Mouse (Mus musculus) c-Kit-negative CD71-positive TER-119-positive erythroid progenitor cells, embryonic 14.5 days (primary cell): ENCODE measurements around the gene Dnal1.
A peak's percentile ranks its signal among the peaks of the same experiment; 100 is the strongest.

Source experiments
- DNase-seq: peaks from one replicate; pipeline ENCODE4 v3.0.0-alpha.2; 2013; ENCODE audit warnings: low read depth, low spot score

Gene Dnal1

GRCm38 (mm10) chr12:84161616-84162433 lies 47.7 kb downstream of the Dnal1 start:
- DNase-seq: peak; percentile 62

- no peak for DNase-seq
These were observed 49.0 kb downstream of the Dnal1 start for GRCm38 (mm10) chr12:84163133-84163532.

GRCm38 (mm10) chr12:84163586-84164110 lies 49.5 kb downstream of the Dnal1 start:
- DNase-seq: no peak

DNA sequence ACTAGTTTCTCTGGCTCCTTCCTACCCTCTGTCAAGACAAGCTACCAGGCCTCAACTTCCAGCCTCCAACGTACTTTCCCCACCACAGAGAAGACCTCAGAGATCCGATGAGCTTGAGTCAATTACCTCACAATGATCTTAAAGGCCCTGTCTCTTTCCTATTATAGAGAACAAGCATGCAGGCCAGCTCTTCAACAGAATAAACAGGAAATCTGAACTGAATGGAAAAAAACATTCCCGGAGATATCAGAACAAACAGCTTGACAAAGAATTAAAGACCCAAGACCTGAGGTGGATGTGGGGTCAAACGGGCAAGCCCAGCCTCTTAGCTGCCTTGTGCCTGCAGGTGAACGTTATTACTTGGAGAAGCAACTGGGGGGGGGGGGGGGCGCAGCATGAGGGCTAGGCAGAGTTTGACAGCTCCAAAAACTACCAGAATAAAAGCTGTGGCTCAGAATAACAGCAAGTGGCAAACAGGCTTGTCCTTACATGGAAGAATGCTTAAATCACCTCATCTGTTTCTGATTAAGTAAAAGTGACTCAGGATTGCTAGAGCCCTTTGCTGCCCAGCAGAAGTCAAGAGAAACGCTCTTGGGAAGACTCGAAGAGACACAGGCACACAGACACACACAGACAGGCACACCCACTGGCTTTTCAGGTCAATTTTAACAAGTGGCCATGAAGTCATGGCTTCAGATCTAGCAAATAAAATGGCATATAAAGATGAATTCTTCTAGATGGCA lies 51.6 kb downstream of the Dnal1 start:
- DNase-seq: no peak

GRCm38 (mm10) chr12:84170610-84171009 lies 56.4 kb downstream of the Dnal1 start:
- DNase-seq: no peak

GRCm38 (mm10) chr12:84172216-84172615 lies 58.0 kb downstream of the Dnal1 start:
- DNase-seq: no peak

- no peak for DNase-seq
These were observed 58.7 kb downstream of the Dnal1 start for GRCm38 (mm10) chr12:84172862-84173261.

DNA sequence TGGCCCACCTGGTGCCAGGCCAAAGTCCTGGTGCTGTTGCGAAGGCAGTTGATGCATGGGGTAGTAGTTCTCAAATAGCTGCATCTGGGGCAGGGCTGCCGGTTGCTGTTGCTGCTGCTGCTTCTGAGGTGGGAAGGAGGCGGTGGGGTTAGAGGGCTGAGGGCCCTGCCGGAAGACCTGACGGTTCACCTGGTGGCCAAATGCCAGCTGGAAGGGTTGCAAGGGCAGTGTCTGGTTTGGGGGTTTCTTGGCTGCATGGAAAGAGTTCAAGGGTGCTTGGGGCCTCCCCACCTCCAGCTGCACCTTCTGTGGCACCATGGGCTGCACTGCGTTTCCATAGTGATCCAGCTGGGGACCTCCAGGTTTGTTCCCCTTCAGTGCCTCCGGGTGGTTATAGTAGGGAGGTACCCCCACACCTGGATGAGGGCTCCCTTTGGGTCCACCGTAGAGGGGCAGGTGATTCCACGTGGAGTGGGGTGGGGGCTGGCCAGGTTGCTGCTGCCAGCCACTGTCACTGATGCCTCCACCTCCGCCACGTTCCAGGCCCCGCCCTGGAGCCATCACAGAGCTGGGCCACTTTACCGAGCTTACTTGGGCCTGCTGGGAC lies 59.2 kb downstream of the Dnal1 start:
- DNase-seq: no peak

- no peak for DNase-seq
These were observed 60.1 kb downstream of the Dnal1 start for GRCm38 (mm10) chr12:84174190-84174811.

DNA sequence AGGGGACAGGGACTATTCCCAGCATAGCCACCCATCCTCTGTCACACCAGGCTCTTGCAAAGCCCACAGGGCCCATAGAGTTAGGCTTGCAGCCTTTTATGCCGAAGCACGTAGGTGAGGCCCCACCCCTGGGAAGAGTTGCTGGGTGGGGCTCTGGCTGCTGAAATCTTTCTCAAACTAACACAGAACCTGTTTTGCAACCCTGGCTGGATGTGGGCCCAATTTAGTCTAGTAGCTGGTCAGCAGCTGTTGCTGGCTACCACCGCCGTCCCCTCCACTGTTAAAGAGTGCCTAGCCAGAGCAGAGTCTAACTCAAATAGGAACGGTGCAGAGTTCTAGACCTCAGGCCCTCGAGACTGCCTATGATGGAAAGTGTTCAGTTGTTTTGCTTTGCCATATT lies 60.7 kb downstream of the Dnal1 start:
- DNase-seq: no peak

DNA sequence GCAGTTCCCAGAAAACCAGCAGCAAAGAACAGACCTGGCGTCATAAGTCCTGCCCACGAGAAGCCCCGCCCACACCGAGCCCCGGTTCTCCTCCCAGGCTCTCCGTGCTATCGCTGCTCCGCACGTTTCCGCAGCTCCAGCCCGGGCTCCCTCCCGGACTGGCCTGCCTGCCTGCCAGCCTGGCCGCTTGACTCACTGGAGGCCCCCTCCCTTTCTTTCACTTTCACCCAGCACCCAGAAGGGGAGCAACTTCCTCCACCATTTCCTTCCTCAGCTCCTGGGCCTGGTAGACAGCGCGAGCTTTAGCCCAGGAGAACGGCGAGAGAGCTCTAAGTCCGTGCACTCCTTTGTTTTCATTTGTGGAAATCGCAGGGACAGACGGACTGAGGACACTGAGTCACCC lies 61.5 kb downstream of the Dnal1 start:
- DNase-seq: peak; percentile 93

- DNase-seq: no peak
These were observed 62.1 kb downstream of the Dnal1 start for GRCm38 (mm10) chr12:84176126-84176769.

- no peak for DNase-seq
These were observed 63.0 kb downstream of the Dnal1 start for GRCm38 (mm10) chr12:84176886-84177765.

GRCm38 (mm10) chr12:84178052-84178451 lies 63.9 kb downstream of the Dnal1 start:
- DNase-seq: no peak

DNA sequence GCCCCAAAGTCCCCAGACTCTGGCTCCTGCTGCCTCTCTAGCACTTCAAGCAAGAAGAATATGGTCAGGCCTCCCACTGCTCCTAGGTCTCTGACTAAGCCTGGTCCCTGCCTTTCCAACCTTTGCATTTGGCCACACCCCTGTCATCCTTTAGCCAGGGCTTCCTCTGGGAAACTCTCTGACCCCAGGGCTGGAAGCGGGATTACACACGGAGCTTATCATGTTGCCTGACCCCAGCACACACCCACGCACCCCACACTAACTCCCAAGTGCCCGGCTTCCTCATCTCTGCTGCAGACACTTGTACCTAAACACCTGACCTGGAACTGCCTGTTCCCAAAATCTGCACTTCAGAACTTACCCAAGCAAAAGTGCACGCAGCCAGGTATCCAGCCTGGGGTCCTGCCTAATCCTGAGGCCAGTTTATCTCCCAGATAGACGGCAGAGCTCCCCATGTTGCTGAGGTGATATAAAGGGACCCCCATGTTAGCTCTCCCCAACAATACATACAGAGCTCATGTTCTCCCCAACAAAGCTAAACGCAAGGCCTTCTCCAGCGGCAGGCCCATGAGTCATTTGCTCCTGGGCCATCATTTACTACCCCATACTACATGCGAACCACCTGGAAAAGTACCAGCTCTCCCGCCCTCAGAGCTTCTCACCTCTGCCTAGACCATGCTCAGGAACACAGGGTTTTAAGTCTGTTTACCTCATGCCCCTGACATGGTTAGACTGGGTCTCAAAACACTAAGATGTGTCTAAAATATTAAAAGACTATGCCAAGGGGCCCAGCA lies 64.7 kb downstream of the Dnal1 start:
- DNase-seq: no peak

GRCm38 (mm10) chr12:84180090-84180489 lies 65.9 kb downstream of the Dnal1 start:
- no peak for DNase-seq

DNA sequence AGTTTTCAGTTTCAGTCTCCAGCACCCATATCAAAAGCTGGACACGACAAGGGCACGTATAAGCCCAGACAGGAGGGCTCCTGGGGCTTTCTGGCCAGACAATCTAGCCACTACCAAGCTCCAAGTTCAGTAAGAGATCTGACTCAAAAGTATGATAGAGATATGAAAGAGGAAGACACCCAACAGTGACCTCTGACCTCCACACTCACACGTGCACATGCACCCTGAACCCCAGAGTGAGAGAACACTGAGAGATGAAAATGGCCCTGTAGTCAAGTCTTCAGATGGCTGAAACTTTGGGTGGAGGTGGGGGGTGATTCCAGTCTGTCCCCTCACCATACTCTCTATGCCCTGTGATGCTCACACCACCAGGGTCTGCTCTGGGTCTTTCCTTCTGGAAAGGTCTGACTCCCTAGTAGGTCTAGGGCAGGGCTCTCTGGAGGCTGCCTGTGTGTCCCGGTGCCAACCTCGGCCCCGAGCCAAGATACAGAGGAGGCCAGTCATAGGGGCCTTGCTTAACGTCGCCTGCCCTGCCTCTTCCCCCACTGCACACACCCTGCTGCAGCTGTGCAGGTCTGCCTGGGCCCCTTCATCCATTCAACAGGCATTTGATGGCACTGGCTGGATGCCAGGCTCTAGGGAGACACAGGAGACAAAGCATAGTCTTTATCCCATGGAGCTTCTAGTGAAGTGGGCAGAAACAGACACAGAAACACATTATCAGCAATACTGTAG lies 66.7 kb downstream of the Dnal1 start:
- DNase-seq: no peak

DNA sequence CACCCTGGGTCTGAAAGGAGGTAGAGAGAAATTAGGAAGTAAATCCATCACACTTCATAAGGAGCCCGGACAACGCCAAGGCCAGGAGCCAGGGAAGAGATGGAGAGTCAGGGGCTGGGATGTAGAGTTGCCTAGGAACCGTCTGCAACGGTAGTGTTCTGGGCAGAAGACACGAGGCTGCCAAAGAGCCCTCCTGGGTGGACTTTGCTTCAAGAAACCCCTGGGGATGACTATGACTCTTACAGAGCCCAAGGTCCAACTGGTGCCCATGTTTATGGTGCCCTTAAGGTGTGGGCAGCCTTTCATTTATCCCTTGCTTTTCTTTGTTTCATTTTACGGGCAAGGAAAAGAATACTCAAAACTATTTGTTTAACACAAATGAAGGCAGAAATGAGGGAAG lies 67.8 kb downstream of the Dnal1 start:
- DNase-seq: no peak

DNA sequence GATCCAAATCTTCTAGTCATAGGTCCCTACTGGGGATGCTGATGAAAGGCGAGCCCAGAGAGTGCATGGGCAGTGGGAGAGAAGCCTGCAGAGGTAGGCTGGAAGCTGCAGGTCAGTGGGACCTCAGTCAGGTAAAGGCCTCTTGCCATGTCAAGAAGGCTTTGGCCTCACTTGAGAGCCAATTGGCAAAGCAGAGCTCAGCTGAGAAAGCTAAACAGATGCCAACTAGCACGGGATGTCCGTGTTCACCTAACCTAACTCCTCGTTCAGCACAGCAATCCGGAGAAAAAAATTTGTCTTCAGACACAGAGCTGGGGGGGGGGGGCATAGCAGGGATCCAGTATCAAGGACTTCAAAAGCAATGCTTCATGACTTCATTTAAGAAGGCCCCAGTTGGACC lies 70.8 kb downstream of the Dnal1 start:
- DNase-seq: no peak
